In the genomic region with DNA sequence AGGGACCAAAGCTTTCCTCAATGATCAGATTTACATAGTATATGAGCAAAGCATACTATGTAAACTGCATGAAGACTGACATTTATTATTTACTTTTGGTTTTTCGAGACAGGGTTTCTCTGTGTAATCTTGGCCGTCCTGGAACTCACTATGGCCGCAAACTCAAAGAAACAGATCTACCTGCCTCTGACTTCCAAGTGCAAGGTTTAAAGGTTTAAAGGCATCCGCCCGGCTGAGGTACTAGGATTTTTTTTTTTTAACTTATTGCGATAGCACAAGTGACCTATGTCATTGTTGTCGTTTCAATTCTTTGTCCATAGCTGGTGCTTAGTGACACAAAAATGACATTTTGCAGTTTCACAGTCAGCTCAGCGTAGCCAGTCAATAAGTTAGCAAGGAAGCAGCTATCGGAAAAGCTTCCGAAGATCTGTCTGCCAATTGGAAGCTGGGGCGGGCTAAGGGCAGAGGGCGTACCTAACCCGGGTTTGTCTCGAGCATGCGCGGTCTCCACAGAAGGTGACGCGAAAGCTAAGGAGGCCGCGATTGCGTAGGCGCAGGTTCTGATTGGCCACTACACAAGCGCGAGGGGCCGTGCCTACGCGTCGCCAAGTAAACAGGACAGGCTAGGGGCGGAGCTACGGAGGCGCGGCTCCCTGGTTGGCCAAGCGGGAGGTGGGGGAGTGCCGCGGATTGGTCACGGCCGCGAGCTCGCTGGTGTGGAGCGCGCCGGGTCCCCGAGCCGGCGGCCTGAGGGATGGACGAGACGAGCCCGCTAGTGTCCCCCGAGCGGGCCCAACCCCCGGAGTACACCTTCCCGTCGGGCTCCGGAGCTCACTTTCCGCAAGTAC, we compare ENCODE assay signal across 8 mouse cellular contexts. TPM values are rescaled to one million over a fixed set of nuclear protein-coding genes. Genes with fewer than 3 reads are reported as not detected.
DNase-seq lines count a peak whose midpoint lies in the region; ATAC-seq lines count a peak whose summit lies in the region.

A gene (plus strand): TSS at position 723 of the 848 bp plus-strand sequence.

- peak; percentile 100 for DNase-seq in NIH3T3 (ENCODE audit: low read depth)
- DNase-seq in cerebellum, postnatal 10 days: peak; percentile 97 to 99
- DNase-seq in frontal cortex, postnatal 10 days (ENCODE audit: low spot score in 2 of 2): peak; percentile 99
- peak; percentile 98 to 100 for DNase-seq in layer of hippocampus, postnatal 14 days (ENCODE audit: low spot score in 2 of 2)
- DNase-seq in lung, postnatal 14 days: peak; percentile 99
- peak; percentile 98 for DNase-seq in retina, adult 2 months (ENCODE audit: low read depth, low spot score)
- DNase-seq in thymus, postnatal 36 days: peak; percentile 97 to 99

- peak within 1 kb of the TSS; percentile 90 for H3K9ac ChIP-seq in hindbrain, embryonic 12.5 days

- peaks cover 8% of the 10 kb centered on the region for H3K36me3 ChIP-seq in hindbrain, embryonic 12.5 days

- H3K27ac ChIP-seq in hindbrain, embryonic 12.5 days: peak within 1 kb of the TSS; percentile 94

- peak; percentile 98 for ATAC-seq in hindbrain, embryonic 12.5 days (ENCODE audit: low FRiP score)

- no peaks in the 10 kb centered on the region for H3K9me3 ChIP-seq in hindbrain, embryonic 12.5 days (replicated peaks)

- 1% methylated on average over 55 of the region's 55 CpGs for WGBS in hindbrain, embryonic 12.5 days

- H3K4me3 ChIP-seq in hindbrain, embryonic 12.5 days: peak within 1 kb of the TSS; percentile 99

- peaks cover 26% of the 10 kb centered on the region for H3K4me1 ChIP-seq in hindbrain, embryonic 12.5 days

- H3K27me3 ChIP-seq in hindbrain, embryonic 12.5 days: no peaks in the 10 kb centered on the region

- H3K4me2 ChIP-seq in hindbrain, embryonic 12.5 days (replicated peaks): peak within 1 kb of the TSS; percentile 90

RNA-seq across cellular contexts. Expression of the gene that starts here (rescaled TPM):
- polyA plus RNA-seq in hindbrain, embryonic 12.5 days (2016; fragmentation: Nextera tagmentation; extraction: Ambion mirVana): 35.3 and 39.4 TPM in 2 replicates
- 10 to 100 TPM; 54.0 to 54.7 TPM for total RNA-seq in layer of hippocampus, postnatal 14 days (2021)

Comparison
In these comparisons a context has a peak if more than half of its experiments do, and no peak if none do; other contexts are left out.
1. Peak in every context shown above with its lines: DNase-seq, ATAC-seq, H3K4me3 ChIP-seq and H3K27ac ChIP-seq.